Mouse (Mus musculus) R1 (cell line): ENCODE data around the gene Uap1l1.
"Not testable (repeated sequence)": the region's sequence is repeated elsewhere in the genome, so short reads cannot be mapped to it uniquely, and the experiment has no call there.

Experiments used
- DNase-seq: peaks from one replicate; pipeline ENCODE4 v3.0.0-alpha.2; 2018; ENCODE audit warnings: low read depth, low spot score

The Uap1l1 gene

DNA sequence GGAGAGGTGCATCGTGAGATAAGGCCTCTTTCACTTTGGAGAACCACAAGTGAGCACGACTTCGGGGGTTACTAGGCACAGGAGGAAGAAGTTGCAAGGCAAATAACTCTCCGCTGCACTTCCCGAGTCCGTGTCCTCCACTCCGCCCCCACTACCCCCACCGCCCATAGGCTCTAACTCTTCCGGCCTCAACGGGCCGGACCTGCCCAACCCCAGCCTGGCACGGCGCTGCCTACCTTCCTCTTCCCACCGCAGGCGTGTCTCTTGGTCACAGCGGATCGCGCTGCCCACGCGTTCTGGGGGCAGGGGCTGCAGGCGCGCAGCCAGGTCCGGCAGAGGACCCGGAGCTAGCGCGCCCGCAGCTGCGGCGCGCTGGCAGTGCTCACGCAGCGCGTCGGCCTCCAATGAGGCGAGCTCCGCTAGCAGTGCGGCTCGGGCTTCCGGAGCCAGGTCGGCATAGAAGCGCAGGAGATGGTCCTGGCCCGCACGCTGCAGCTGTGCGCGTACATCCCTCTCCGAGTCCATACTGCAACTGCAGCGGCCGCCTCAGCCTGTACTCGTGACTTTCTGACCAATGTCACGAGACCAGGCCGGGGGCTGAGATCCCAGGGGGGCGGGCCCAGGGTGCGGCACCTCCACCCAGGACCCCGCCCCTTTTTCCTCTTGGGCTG is at the start of gene Uap1l1:
Gene Uap1l1, minus strand, starts transcription at position 592 of the 671 bp plus-strand sequence.
- DNase-seq: peak; percentile 95

DNA sequence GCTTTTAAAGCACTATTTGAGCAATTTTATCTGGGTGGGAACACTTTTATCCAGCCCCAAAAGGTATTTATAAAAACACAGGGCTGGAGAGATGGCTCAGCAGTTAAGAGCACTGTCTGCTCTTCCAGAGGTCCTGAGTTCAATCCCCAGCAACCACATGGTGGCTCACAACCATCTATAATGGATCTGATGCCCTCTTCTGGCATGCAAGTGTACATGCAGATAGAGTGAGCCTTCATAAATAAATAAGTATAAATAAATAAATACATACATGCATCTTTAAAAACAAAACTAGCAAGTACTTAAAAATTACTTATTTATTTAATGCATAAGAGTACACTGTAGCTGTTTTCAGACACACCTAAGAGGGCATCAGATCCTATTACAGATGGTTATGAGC is 48.0 kb upstream of the Uap1l1 start:
- DNase-seq: not testable (repeated sequence)

- DNase-seq: no peak
Observed at GRCm38 (mm10) chr2:25408908-25409307, 43.4 kb upstream of the Uap1l1 start.

DNA sequence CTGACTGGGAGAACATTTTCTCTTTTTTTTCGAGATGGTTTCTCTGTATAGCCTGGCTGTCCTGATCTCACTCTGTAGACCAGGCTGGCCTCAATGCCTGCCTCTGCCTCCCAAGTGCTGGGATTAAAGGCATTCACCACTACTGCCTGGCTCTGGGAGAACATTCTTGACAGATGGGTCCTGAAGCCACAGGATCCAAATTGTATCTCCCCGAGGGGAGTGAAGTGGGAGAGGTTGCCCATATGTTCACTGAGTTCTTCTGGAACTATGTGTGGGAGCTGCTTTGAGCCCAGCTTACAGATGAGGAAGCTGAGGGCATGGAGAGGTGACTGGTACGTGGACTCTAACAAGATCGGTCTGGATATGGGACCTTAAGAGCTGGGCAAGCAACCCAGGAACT is 38.5 kb upstream of the Uap1l1 start:
- no peak for DNase-seq

DNA sequence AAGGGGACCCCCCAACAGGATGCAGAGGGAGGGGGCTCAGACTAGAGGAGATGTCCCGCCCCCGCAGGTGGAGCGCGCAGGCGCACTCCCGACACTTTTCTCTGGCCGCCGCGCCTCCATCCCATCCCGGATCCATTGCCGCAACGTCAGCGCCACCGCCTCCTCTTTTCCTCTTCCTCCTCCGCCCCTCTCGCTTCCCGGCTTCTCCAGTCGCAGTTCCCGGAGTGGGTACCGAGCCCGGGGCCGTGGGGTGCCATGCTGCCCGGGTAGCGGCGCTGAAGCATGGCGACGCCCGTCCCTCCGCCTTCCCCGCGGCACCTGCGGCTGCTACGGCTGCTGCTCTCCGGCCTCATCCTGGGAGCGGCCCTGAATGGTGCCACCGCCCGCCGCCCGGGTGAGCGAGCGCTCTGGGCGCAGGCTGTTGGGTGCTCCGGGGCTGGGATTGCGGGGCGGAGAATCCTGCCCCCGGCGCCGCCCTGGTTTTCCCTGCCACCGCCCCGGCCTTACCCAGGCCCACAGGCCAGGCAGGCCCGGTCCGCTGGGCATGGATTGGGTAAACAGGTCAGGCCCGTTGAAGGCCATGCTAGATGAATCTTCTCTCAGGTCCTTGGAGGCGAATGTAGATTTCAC is 37.6 kb upstream of the Uap1l1 start:
- DNase-seq: peak; percentile 81

GRCm38 (mm10) chr2:25402377-25402971 is 37.0 kb upstream of the Uap1l1 start:
- DNase-seq: peak; percentile 97

DNA sequence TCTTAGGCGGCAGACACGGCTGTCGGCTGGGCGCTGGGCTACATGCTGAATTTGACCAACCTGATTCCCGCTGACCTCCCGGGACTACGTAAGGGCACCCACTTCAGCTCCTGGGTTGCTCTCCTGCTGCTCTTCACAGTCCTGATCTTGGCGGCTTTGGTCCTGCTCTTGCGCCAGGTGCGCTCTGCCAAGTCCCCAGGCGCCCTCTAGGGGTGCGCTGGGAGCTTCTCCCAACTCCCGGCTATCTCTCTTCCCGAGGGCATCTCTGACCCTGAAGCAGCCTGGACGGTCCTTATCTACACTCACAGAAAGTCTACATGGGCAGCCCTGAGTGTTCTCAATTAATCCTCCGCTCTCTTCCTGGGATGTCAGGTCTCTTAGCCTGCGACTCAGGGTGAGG is 35.3 kb upstream of the Uap1l1 start:
- DNase-seq: peak; percentile 69

DNA sequence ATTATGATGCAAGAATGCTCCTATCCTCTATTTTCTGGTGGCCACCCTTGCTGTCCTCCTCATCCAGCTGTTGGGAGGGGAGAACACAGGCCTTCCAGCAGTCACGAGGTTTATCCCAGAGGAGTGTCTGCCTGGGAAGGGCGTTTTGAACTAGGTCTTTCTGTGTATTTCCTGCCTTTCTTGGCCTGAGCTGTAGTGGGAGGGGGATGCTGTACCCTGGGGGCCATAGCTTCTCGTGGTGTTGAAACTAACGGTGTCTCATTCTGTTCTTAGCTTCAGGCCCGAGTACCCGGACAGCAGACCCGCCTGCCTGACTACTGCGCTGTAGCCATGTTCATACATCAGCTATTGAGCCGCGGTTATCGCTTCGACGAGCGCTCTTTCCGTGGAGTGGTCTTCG is 34.8 kb upstream of the Uap1l1 start:
- no peak for DNase-seq

DNA sequence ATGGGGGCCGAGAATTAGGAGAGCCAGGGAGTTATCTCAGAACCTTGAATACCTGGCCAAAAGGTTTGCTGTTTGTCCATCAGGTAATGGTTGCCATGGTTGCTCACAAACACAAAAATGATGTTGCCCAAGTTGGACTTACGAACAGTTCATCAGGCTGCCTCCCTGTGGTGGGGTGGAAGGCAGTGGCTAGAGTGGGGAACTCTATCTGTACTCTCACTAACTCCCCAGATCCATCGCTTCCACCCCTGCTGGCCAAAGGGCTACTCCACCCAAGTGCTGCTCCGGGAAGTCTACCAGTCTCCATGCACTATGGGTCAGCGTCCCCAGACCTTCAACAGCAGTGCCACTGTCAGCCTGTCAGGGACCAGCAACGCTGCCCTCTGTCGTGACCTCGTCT is 33.6 kb upstream of the Uap1l1 start, which contains the start of gene Npdc1:
Gene Npdc1, plus strand, starts transcription at position 301 of the 400 bp plus-strand sequence.
- DNase-seq: no peak

DNA sequence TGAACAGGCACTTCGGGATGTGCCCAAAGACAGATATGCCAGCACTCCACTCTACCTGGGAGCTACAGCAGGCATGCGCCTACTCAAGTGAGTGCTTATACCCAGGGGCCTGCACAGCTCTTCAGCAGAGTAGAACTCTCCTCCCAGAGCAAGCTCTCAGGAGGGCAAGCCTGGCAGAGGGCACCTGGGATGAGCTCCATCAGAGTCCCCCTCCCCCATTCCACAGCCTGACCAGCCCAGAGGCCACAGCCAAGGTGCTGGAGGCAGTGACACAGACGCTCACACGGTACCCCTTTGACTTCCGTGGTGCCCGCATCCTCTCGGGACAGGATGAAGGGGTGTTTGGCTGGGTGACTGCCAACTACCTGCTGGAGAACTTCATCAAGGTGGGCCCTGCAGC is 32.6 kb upstream of the Uap1l1 start:
- DNase-seq: no peak

DNA sequence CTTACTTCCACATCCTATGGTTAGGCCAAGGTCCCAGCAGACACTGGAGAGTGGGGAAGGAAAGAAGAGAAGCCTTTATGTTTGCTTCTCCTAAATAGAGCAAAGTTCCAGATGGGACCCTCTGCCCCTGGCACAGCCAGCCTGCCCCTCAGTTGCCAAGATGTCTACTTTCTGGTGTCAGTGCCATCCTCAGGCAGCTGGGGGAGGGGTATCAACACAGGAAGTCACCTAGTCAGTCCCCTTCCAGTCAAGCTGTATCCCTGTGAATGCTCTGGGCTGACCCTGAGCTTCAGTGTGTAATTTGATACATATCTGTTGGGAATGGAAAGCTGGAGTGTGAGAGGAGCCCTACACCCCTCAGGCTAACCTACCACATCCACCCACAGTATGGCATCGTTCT is 31.5 kb upstream of the Uap1l1 start:
- DNase-seq: no peak

GRCm38 (mm10) chr2:25396597-25396983 is 31.1 kb upstream of the Uap1l1 start:
- DNase-seq: no peak

DNA sequence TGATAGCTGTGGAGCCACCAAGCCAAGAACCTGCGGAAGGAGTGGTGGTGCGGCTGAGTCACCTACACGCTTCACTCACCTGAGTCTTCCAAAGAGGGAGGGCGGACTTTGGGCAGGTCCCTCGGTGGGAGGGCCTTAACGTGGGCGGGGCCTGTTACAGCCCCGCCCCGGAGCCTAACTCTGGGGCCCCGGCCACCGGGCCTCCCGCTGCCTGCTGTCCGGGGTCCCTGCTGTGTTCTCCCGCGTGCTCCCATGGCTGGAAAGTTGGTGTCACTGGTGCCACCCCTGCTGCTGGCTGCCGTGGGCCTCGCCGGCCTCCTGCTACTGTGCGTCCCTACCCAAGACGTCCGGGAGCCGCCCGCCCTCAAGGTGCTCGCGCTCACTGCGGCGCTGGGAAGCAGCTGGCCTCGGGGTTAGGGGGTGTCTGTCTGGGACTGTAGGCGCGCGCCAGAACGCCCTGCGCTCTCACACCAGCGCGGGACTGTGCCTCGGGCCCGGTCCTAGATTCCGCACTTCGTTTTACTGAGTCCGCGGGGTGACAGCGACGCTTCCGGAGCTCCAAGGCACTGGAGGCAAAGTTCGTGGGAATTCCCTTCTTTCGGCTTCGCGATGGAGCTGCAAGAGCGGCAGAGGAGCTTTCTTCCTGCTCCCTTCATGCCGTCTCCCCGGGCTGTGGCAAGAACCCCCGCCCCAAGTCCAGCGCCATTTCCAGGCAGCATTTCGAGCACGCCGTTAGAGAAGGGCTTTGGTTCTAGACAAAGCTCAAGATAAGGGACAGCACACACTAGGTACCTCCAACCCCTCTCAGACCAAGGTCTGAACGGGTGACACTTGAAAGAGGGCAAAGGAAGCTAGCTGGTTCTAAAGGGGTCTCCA is 30.5 kb upstream of the Uap1l1 start, which contains the start of gene Entpd2:
Gene Entpd2, plus strand, starts transcription at position 154 of the 876 bp plus-strand sequence.
- peak; percentile 74 for DNase-seq

GRCm38 (mm10) chr2:25394281-25395221 is 29.1 kb upstream of the Uap1l1 start:
- DNase-seq: no peak

DNA sequence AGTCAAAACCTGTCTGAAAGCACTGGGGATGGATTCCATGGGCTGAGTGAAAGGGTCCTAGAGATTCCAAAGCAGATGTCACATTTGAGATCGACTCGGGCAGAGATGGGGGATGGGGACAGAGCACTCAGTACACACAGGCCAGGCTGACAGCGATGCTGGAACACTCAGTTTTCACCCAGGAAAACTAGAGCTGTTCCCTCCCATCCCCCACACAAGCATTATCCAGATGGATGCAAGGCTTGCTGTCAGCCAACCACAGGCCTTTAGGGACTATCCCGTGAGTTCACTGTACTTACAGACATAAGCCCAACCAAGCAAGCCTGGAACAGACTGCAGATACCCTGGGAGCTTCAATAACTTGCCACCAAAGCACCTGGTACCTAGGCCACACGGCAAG is 25.8 kb upstream of the Uap1l1 start:
- DNase-seq: no peak

DNA sequence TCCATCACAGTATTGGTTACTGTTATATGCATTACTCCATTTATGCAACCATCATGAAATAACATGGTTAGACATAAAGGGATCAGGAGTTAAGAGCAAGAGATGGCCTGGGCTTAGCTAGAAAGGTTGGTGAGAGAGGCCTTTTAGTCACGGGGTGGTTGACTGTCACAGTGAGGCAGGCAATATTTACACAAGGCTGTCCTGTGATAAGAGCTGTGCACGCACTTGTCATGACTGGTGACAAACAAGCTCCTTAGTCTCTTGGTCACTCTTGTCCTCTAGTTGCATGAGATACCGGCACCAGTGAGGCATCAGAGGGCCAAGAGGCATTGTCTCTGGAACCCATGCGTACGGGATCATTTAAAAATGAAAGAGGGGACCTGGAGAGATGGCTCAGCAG is 19.0 kb upstream of the Uap1l1 start:
- no peak for DNase-seq

DNA sequence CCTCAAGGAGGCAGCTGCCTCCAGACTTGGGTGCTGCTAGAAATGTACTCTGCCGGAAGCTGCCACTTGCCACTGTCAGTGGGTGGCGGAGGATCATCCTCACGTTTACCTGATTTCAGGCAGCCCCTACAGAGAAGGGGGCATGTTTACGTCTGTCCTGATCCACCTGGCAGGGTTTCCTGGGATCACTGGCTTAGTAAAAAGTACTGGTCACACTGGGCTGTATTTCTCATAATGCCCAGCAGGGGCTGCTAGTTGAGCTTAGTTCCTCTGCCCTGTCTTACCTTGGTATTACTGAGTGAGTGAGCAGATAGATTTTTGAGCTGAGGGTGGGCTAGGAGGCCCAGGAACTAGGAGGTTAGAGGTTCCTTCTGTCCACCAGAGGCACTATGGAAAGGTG is 11.1 kb upstream of the Uap1l1 start:
- DNase-seq: peak; percentile 70

GRCm38 (mm10) chr2:25373431-25373830 is 7.9 kb upstream of the Uap1l1 start:
- no peak for DNase-seq

DNA sequence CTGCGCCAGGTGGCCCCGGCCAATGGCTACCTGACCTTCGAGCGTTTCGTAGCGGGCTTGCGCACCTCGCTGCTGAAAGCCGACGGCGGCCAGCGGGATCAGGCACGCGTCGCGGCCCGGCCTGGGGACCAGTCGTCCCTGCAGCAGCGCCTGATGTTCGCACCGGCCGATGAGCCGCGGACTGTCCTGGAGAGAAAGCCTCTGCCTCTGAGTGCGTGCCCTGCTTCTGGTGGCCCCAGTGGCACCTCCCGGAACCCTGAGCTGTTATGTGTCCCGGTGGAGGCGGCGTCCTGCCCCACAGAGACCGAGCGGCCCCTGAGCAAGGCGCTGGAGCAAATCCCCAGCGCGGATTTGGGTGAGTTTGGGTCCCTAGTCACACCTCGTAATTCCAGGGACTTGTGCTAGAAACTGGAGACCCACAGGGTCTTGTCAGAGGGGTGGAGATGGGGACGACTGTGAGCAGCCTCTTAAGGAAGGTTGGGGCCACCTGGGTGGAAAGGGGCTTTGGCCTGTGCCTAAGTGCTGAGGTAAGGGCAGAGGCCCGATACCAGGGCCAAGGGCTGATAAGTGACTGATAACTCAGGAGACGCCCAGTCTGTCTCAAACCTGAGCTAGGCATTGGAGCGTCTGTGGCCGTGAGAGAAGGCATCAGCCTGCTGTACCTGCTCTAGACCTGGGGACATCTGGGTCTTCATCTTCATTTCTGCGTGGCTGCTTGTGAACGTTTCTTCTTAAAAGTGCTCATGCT is 7.3 kb upstream of the Uap1l1 start:
- DNase-seq: peak; percentile 30
